Mouse (Mus musculus) small intestine, adult 2 months (tissue): Measurements from ENCODE around the gene Scarf2. TPM values are rescaled to one million over a fixed set of nuclear protein-coding genes. Genes with fewer than 3 reads are reported as not detected.

Source experiments
- H3K27ac ChIP-seq: fragments of 200-500 bp; 2 replicates; pipeline ENCODE4 v1.5.1; 2012; ENCODE audit warnings: low read depth, low read length, control low read depth, inconsistent platforms; ENCODE audit not compliant: insufficient read depth
- H3K27me3 ChIP-seq: fragments of 200-500 bp; 2 replicates; pipeline ENCODE4 v1.6.1; 2012; ENCODE audit warnings: mild to moderate bottlenecking, moderate library complexity, low read length, inconsistent platforms; ENCODE audit not compliant: control insufficient read depth, insufficient read depth
- H3K36me3 ChIP-seq: fragments of 200-500 bp; 2 replicates; pipeline ENCODE4 v1.6.1; 2012; ENCODE audit warnings: mild to moderate bottlenecking, low read length, control low read depth, inconsistent platforms; ENCODE audit not compliant: control insufficient read depth, insufficient read depth
- H3K4me1 ChIP-seq: fragments of 200-500 bp; 2 replicates; pipeline ENCODE4 v1.6.1; 2012; ENCODE audit warnings: low read length, inconsistent platforms, mixed read lengths; ENCODE audit not compliant: control insufficient read depth, insufficient read depth, insufficient read length
- H3K4me3 ChIP-seq: fragments of 200-500 bp; 2 replicates; pipeline ENCODE4 v1.5.1; 2012; ENCODE audit warnings: low read depth, mild to moderate bottlenecking, control low read depth, inconsistent platforms, low read length, moderate library complexity
- CTCF ChIP-seq: fragments of 200-500 bp; IDR thresholded peaks from 2 replicates; pipeline ENCODE4 v1.5.1; 2012; ENCODE audit warnings: low read depth, mild to moderate bottlenecking, control low read depth, inconsistent platforms, low read length, moderate library complexity, mixed read lengths; ENCODE audit not compliant: insufficient replicate concordance, insufficient read length; ENCODE audit errors: extremely low read depth
- POLR2A ChIP-seq: fragments of 200-500 bp; IDR thresholded peaks from 2 replicates; pipeline ENCODE4 v1.6.1; 2012; ENCODE audit warnings: low read depth, mild to moderate bottlenecking, control low read depth, inconsistent platforms, low read length, moderate library complexity
- WGBS: fragments of 180-500 bp; shearing (Covaris S2); methylation state at CpG from one replicate; pipeline ENCODE4 v1.1.7; 2018; 5-methylcytosine and 5-hydroxymethylcytosine counted together
- polyA plus RNA-seq: library from polyadenylated mRNA; depleted of rRNA; stranded (reverse); fragments of >200 nt; gene quantifications from 2 replicates; pipeline ENCODE4 v1.2.3, GENCODE M21; 2012; rRNA removed

The Scarf2 gene
- polyA plus RNA-seq, 1 experiment, result 33.2 TPM

- Histone ChIP-seq H3K36me3 (peaks cover 59% of the 10 kb centered on the region), H3K27ac (no peak overlapping the region), H3K4me1 (peaks cover 3% of the 10 kb centered on the region; the same call in 1 of the 2 replicates), H3K27me3 (no peaks in the 10 kb centered on the region), H3K4me3 (no peak overlapping the region)
- 93% methylated on average over 1 of the region's 1 CpGs for WGBS
- TF ChIP-seq CTCF, result no peak
- TF ChIP-seq POLR2A, result no peak
Measured at GRCm38 (mm10) chr16:17851860-17852259, 54.8 kb downstream of the Scarf2 start.

- TF ChIP-seq CTCF, result no peak
- no peak for TF ChIP-seq POLR2A
- H3K27ac ChIP-seq, result no peak overlapping the region
- 79% methylated on average over 2 of the region's 2 CpGs for WGBS
- H3K4me3 ChIP-seq, result no peak overlapping the region
- H3K4me1 ChIP-seq, result no peaks in the 10 kb centered on the region
- H3K27me3 ChIP-seq, result no peaks in the 10 kb centered on the region
- peaks cover 67% of the 10 kb centered on the region for H3K36me3 ChIP-seq
Measured at GRCm38 (mm10) chr16:17853263-17853662, 56.2 kb downstream of the Scarf2 start.

GRCm38 (mm10) chr16:17857157-17857556, 60.1 kb downstream of the Scarf2 start:
- 82% methylated on average over 7 of the region's 7 CpGs for WGBS
- no peaks in the 10 kb centered on the region for H3K4me1 ChIP-seq
- H3K4me3 ChIP-seq, result no peak overlapping the region
- H3K27me3 ChIP-seq, result no peaks in the 10 kb centered on the region
- TF ChIP-seq POLR2A (no peak), CTCF (no peak)
- no peak overlapping the region for H3K27ac ChIP-seq
- peaks cover 52% of the 10 kb centered on the region for H3K36me3 ChIP-seq

Other genes with a start within 250 kb of the Scarf2 start
- gene Lrrc74b, start 236.0 kb upstream of the Scarf2 start, polyA plus RNA-seq, result 0.23 TPM in 1 of 2 replicates, not detected in the other
- 0.84 and 1.4 TPM in 2 replicates for gene P2rx6, start 235.4 kb upstream of the Scarf2 start, polyA plus RNA-seq
- 13.5 and 13.7 TPM in 2 replicates for gene Slc7a4, start 214.1 kb upstream of the Scarf2 start, polyA plus RNA-seq
- gene Smpd4, start 177.9 kb upstream of the Scarf2 start, polyA plus RNA-seq, result 13.6 and 24.3 TPM in 2 replicates
- 0.39 and 0.76 TPM in 2 replicates for gene Ccdc74a, start 150.8 kb upstream of the Scarf2 start, polyA plus RNA-seq
- 101 and 194 TPM in 2 replicates for gene Med15, start 64.4 kb upstream of the Scarf2 start, polyA plus RNA-seq
- gene Klhl22, start 37.7 kb upstream of the Scarf2 start, polyA plus RNA-seq, result 34.8 and 60.9 TPM in 2 replicates
- not detected in 2 replicates for gene B830017H08Rik, start 35.8 kb downstream of the Scarf2 start, polyA plus RNA-seq
- 4.1 and 13.0 TPM in 2 replicates for gene Car15, start 41.1 kb downstream of the Scarf2 start, polyA plus RNA-seq
- gene Gm20518, start 94.4 kb downstream of the Scarf2 start, polyA plus RNA-seq, result 0.85 and 1.9 TPM in 2 replicates
- gene Tssk1, start 96.9 kb downstream of the Scarf2 start, polyA plus RNA-seq, result 0.08 TPM in 1 of 2 replicates, not detected in the other
- gene Dgcr2, start 101.3 kb downstream of the Scarf2 start, polyA plus RNA-seq, result 82.2 and 152 TPM in 2 replicates
- gene Tssk2, start 101.4 kb downstream of the Scarf2 start, polyA plus RNA-seq, result not detected in 2 replicates
- 6.6 and 15.8 TPM in 2 replicates for gene Ess2, start 114.1 kb downstream of the Scarf2 start, polyA plus RNA-seq
- 0.36 TPM in 1 of 2 replicates, not detected in the other for gene Gsc2, start 117.8 kb downstream of the Scarf2 start, polyA plus RNA-seq
- gene Slc25a1, start 130.9 kb downstream of the Scarf2 start, polyA plus RNA-seq, result 204 and 328 TPM in 2 replicates
- gene Vpreb2, start 183.1 kb downstream of the Scarf2 start, polyA plus RNA-seq, result not detected in 2 replicates